Mouse (Mus musculus) G1E-ER4 (cell line): ENCODE results near the gene Rdm1. TPM values are rescaled to one million over a fixed set of nuclear protein-coding genes. Genes with fewer than 3 reads are reported as not detected.

Experiments used
- GATA1 ChIP-seq: IDR thresholded peaks from one replicate; pipeline ENCODE4 v1.8.0; 2012; ENCODE audit warnings: low read length, inconsistent platforms
- polyA plus RNA-seq: library from polyadenylated mRNA; stranded (reverse); fragments of >175 nt; gene quantifications from 2 replicates; pipeline ENCODE4 v1.2.3, GENCODE M21; 2012

The Rdm1 gene
- 1.7 and 1.9 TPM in 2 replicates for polyA plus RNA-seq

- no peak for TF ChIP-seq GATA1
Measured at GRCm38 (mm10) chr11:101626995-101627856, at the start of gene Rdm1. Gene Rdm1, plus strand, starts transcription at chr11:101627195.

GRCm38 (mm10) chr11:101581081-101581764 is 45.8 kb upstream of the Rdm1 start:
- TF ChIP-seq GATA1: no peak

GRCm38 (mm10) chr11:101582054-101583035 is 44.6 kb upstream of the Rdm1 start, which contains the start of gene Tmem106a:
Gene Tmem106a, plus strand, starts transcription at chr11:101582242.
- TF ChIP-seq GATA1: no peak

- no peak for TF ChIP-seq GATA1
Measured at GRCm38 (mm10) chr11:101583205-101583604, 43.8 kb upstream of the Rdm1 start.

- TF ChIP-seq GATA1: no peak
Measured at GRCm38 (mm10) chr11:101585805-101586204, 41.2 kb upstream of the Rdm1 start.

- TF ChIP-seq GATA1: no peak
Measured at GRCm38 (mm10) chr11:101587676-101588075, 39.3 kb upstream of the Rdm1 start.

- no peak for TF ChIP-seq GATA1
Measured at GRCm38 (mm10) chr11:101588868-101589267, 38.1 kb upstream of the Rdm1 start.

- no peak for TF ChIP-seq GATA1
Measured at GRCm38 (mm10) chr11:101589444-101589843, 37.6 kb upstream of the Rdm1 start.

GRCm38 (mm10) chr11:101589989-101590624 is 36.9 kb upstream of the Rdm1 start:
- TF ChIP-seq GATA1: no peak

- TF ChIP-seq GATA1: no peak
Measured at GRCm38 (mm10) chr11:101599156-101599555, 27.8 kb upstream of the Rdm1 start, which contains the start of gene Gm11634. Gene Gm11634, minus strand, starts transcription at chr11:101599256.

GRCm38 (mm10) chr11:101602491-101602890 is 24.5 kb upstream of the Rdm1 start:
- no peak for TF ChIP-seq GATA1

- TF ChIP-seq GATA1: no peak
Measured at GRCm38 (mm10) chr11:101604116-101604515, 22.9 kb upstream of the Rdm1 start.

GRCm38 (mm10) chr11:101610445-101610844 is 16.6 kb upstream of the Rdm1 start:
- no peak for TF ChIP-seq GATA1

GRCm38 (mm10) chr11:101613596-101613995 is 13.4 kb upstream of the Rdm1 start:
- no peak for TF ChIP-seq GATA1

GRCm38 (mm10) chr11:101614116-101614515 is 12.9 kb upstream of the Rdm1 start:
- no peak for TF ChIP-seq GATA1
